Mouse (Mus musculus) thymus, adult 2 months (tissue): ENCODE measurements at regions not wholly inside any gene's neighbourhood (a gene's known extent, or its start where the extent isn't known, plus 50 kb on each side); places are given as distances from the start of the nearest gene placed in this dataset.

Experiments used
- CTCF ChIP-seq: fragments of 200-500 bp; IDR thresholded peaks from 2 replicates; pipeline ENCODE4 v1.5.1; 2012; ENCODE audit warnings: mild to moderate bottlenecking, control low read depth, low read length, moderate library complexity, borderline replicate concordance; ENCODE audit not compliant: control insufficient read depth, poor library complexity, insufficient read depth; ENCODE audit errors: extremely low read depth
- POLR2A ChIP-seq: fragments of 200-500 bp; IDR thresholded peaks from 2 replicates; pipeline ENCODE4 v1.6.1; 2012; ENCODE audit warnings: mild to moderate bottlenecking, low read length, control low read depth, moderate library complexity; ENCODE audit not compliant: control insufficient read depth, poor library complexity, insufficient read depth; ENCODE audit errors: extremely low read depth

DNA sequence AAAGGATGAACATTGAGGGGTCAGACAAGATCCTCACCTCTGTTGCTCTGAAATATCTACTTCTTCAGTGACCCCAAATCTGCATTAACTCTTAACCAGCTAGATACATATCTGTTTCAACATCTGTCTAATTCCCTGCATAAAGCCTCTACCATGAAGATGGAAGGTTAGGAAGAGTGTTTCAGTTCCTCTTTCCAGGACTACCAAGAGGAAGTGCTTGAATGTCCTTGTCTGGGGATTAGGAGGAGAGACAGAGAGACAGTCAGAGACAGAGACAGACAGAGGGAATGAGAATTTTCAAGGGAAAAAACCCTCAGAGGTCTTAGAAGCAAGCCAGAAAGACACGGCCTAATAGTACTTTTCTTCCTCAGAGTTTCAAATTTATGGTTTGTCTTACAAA lies 70.8 kb upstream of the Maf start:
- no peak for TF ChIP-seq POLR2A
- TF ChIP-seq CTCF: no peak
